Mouse (Mus musculus): ENCODE results near the gene Akap2.

The Akap2 gene

DNA sequence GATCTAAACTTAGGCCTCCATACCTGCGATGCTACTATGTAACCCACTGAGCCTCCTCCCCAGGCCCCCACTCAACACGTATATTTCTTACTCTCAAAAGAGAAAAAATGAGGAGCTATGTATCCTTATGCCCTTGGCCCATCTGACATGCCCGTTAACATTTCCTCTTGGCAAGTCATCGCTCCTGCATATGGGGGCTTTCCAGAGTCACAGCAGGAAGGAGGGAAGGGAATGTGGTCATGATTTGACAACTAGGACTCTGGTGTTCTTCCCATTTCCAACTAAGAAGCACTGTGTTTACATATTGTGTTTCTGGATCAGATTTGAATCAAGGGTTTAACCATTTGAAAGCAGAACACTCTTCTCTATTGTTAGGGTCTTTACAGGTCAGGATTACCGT lies 15.9 kb upstream of the Akap2 start:
- DNase-seq (ENCODE audit: low spot score) = no peak

DNA sequence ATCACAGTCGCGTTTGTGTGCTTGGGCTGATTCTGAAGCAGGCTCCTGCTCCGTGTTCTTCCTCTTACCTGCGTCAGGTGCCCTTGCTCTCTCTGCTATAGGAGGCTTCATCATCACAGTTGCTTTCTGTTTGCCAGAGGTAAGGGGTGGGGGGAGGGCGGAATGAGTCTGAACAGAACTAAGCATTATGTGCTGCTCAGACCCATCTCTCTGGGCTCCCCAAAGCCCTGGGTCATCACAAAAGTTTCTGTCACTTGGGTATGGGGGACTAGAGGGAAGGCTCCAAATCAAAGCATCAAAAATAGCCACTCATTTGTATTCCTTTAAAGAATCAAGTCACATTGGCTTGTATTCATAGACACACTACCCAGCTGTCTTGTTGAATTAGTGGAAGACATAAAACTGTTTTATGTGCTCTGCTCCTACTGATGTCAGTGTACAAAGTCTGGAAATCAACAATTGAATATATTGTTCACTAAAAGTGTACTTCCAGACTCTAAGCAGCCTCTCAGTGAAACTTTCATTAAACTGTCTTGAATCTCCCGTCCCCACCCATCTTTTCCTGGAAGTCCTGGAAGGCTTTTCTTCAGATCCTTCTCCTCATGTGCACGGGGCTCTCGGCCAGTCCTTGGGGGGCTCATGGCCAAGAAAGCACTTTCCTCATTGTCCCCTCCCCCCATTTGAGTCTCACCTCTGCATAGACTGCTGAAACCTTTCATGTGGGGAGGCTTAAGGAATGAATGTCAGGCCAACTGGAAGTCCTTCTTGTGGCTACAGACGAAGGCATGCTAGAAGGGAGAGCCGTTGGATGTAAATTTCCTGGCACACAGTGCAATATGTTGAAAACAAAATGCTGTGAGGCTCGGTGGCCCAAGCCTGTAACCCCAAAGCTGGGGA lies 13.6 kb upstream of the Akap2 start:
- DNase-seq (ENCODE audit: low spot score) = no peak

DNA sequence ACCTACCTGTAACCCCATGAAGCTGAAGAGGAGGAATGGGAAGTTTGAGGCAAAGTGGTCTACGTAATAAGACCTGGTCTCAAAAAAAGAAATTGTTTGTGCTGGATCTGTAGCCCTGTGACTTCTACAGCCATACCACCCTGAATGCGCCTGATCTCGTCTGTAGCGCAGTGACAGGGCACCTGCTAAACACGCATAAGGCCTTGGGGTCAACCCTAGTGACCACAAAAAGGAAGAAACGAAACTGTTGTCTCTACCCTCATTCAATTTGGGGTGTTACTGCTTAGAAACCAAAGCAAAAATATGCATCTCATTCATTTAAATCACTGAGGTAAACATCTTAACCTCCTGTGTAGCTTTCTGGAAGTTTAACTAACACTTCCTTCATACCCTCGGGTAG lies 12.9 kb upstream of the Akap2 start:
- no peak for DNase-seq (ENCODE audit: low spot score)

DNA sequence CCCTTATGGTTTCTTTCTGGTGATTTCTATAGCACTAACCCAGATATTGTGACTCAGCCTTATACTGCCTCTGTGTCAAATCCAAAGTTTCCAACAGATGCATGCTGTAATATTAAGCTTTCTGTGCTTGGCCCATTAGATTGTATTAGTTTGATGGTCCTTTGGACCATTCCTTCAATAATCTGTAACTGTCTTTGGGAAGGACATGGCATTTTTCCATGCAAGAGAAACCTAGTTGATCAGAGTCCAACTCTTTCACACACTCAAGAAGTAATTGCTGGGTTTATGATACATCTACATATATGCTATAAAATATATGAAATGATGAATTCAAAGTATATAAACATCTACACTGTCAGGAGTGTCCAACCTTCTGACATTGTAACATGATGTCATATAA lies 1.6 kb upstream of the Akap2 start:
- DNase-seq (ENCODE audit: low spot score) = no peak

DNA sequence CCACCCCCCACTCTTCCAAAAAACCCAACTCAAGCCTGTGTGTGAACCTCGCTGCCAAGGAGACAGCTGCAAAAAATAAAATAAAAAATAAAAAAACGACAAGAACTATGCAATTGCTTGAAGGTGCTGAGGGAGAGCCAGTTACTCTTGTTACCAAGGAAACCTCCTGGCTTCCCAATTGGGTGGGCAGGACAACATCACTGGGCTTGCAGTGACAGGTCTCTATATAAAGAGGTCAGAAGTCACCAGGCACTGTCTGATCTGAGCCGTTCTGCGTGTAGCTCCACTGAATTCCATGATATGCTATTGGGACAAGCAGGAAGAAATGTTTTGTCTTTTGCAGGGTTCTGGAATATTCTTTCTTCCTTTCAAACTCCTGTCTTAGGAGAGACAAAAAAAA lies 722 bp upstream of the Akap2 start:
- DNase-seq (ENCODE audit: low spot score) = no peak

DNA sequence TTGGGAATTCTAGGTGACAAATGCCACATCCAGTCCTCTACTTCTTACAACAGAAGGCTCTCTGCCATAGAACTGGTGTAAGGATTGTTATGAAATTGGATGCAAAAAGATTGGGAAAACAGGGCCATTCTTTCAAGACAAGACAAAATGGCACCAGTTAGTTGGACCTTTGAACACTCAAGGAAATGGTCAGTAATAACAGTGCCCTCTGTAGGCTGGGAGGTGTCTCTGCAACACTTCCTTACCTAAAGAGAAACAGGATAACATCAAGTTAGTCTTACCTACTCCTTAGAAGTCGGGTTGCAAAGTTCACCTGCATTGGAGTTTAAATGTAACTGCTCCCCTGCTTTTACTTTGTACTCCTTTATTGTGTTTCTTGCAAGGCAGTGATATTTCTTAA lies 1.9 kb downstream of the Akap2 start:
- DNase-seq (ENCODE audit: low spot score) = no peak

DNA sequence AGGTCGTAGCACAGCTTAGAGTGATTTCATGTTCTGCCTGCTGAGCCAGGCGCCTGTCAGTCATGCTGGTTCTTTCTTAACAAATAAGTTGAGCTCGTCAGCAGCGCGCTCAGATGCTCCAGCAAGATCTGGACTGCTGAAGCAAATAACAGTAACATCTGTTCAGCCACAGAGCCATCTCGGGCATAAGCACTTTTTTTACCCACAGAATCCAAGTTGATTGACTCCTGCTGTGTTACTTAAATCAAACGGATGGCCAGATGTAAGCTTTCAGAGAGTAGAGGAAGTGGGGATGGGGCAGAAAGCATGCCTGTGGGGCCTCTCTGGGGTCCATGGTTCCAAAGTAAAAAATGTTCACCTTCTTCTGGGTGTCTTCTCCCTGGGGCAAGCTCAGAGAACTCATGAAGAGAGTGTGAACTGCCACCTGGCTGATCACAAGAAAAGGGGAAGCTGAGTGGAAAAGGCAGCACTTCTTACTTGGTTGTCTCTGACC lies 3.5 kb downstream of the Akap2 start:
- DNase-seq (ENCODE audit: low spot score) = no peak

DNA sequence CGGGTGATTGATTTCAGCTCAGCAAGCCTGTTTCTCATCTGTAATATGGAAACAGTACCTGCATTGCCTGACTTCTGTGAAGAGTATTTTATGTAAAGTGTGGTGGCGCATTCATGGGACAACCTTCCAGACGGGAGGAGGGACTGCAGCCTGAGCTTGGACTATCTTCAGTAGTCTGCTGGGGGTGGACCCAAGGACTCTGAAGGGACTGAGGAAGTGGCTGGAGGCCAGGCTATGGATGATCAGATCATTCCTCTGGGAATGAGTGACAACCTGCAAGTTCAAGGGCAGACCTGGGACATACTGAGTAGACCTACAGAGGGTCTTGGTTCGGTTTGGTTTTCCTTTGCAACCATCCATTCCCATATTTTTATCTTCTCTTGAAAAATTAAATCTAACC lies 4.8 kb downstream of the Akap2 start:
- DNase-seq (ENCODE audit: low spot score) = no peak

DNA sequence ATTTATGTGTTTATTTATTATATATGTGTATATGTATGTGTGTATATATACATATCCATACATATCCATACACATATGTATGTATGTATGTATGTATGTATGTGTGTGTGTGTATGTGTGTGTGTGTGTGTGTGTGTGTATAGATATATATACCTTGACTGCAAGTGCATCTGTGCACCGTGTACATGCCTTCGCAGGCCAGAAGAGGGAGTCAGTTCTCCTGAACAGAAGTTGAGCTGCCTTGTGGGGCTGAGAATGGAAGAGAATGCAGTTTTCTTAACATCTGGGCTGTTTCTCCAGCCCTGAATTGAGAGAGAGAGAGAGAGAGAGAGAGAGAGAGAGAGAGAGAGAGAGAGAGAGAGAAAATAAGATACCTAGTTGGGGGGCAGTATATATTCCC lies 6.2 kb downstream of the Akap2 start:
- DNase-seq (ENCODE audit: low spot score) = no peak

DNA sequence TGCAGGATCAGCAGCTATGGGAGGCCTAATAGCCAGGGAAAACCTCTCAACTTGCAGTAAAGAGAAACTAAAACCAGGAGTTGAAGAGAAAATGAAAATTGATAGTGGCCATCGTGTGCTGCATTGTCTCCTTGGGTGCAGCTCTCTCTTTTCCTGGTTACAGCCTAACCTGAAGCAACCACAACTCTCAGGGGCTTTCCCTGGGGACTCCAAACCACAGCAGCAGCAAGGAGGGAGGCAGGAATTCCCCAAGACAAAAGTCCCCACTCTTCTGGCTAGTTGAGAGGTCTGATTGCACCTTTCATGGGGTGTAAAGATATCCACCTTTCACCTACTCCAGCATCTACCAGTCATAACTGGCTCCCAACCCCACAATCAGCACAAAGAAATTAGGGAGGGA lies 8.1 kb downstream of the Akap2 start:
- DNase-seq (ENCODE audit: low spot score) = no peak

DNA sequence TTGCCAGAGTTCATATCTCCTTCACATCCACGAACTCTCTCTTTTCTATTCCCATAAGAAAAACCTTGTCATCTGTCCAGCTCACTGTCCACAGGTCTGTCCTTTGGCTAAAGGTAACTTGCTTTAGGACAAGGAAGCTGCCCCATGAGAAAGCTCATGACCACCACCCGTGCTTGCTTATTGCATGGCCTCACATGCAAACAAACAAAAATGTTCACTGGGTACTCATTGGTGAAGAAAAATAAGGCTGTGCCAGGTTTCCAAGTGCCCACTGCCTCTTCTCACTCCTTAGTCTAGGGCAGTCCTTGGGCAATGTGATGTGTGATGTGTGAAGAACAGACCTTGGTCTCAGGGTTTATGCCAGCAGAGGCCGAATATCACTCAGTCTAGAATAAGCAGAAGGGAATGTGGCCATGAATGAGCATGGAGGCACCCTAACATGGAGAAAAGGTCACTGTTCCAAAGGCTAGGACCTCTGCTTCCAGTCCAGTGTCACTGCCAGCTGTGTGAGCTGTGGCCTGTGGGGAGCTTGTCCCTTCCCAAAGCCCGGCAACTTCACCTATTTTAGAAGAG lies 11.2 kb downstream of the Akap2 start:
- DNase-seq (ENCODE audit: low spot score) = no peak

DNA sequence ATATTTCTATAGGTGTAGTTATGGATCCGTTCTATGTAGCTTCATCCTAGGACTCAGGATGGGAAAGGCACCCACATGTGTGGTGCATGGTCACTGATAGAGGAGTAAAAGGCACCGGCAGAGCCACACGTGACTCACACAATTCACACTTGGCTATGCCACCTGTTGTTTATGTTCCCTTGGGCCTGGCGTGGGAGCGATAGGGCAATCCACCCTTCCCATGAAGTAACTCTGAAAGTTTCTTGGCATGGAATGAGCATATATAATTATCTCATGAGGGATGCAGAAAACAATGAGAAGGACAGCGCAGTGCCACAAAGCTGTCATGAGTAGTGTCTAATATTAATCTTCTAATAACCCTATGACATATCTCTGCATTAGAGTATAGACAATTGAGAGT lies 12.6 kb downstream of the Akap2 start:
- DNase-seq (ENCODE audit: low spot score) = no peak

DNA sequence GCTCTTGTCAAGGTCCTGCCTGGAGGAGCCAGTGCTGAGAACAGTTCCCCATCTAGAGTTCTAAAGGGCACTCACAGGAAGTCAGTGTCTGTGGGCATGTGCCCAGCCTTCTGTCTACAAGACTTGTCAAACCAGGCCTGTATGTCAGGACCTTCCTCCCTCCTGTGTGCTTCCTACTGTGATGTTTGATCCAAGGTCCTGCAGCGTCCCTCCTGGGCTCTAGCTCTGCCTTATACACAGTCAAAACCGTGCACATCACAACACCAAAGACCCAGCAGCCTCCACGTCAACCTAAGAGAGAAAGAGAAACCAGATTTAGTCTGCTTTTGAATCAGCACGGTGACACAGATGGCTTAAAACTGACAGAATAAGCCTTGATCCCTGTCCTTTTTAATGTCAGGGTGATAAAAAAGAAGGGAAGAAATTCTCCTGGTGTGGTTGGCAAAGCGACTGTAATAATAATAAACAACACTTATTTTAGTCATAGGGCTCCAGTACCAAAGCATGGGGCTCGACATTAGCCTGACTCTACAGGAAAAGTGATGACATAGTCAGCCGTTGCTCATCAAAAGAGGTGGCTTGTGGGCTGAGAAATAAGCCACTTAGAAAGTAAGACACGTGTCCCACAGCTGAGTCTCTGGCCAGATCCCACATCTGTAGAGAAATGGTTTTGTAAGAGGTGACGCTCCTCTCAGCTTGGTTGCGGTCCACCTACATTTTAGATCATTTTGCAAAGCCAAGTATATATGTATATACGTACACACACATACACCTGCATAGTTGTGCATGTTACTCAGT lies 13.5 kb downstream of the Akap2 start:
- DNase-seq (ENCODE audit: low spot score) = no peak

DNA sequence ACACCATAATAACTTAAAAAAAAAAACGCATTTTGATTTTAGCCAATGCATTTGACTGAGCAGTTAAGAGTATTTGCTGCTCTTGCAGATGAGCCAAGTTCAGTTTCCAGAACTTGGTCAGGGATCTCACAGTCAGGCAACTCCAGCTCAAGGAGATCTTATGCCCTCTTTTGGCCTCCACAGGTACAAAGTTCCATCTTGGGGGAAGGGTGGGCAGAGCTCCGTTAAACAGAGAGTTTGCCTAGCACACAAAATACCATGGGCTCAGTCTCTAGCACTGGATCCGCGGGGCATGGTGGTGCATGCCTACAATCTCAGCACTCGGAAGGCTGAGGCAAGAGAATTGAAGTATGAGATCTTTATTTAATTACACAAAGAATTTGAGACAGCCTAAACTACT lies 14.9 kb downstream of the Akap2 start:
- no peak for DNase-seq (ENCODE audit: low spot score)

DNA sequence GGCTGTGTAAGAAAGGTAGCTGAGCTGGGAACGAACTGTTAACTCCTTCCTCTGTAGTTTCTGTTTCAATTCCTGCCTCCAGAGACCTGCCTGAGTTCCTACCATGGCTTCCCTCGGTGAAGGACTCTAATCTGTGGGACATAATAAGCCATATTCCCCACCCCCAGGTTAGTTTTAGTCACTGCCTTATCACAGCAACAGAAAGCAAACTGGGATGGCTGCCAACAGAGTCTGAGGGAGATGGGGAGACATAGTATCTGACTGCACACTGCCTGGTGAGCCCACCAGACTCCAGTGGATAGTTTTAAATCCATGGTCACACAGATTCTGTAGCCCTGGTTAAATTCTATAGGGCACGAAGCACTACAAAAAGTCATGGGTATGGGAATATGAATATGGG lies 16.0 kb downstream of the Akap2 start:
- DNase-seq (ENCODE audit: low spot score) = no peak

DNA sequence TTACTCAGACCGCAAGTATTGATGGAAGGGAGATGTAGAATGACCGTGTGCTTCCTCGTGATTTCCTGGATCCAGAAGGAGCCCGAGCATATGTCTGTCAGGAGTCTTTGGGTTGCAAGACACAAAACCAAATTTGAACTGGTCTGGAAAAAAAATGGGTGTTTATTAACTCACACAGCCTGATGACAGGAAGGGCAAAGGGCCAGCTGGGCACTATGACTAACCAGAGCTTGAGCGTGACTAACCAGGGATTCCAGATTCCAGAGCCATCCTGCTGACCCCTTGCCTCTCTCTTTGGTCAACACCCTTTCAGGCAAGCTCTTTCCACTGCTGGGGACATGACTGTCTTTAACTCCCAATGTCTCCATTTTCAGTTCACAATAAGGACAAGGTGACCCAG lies 18.0 kb downstream of the Akap2 start:
- DNase-seq (ENCODE audit: low spot score) = no peak

DNA sequence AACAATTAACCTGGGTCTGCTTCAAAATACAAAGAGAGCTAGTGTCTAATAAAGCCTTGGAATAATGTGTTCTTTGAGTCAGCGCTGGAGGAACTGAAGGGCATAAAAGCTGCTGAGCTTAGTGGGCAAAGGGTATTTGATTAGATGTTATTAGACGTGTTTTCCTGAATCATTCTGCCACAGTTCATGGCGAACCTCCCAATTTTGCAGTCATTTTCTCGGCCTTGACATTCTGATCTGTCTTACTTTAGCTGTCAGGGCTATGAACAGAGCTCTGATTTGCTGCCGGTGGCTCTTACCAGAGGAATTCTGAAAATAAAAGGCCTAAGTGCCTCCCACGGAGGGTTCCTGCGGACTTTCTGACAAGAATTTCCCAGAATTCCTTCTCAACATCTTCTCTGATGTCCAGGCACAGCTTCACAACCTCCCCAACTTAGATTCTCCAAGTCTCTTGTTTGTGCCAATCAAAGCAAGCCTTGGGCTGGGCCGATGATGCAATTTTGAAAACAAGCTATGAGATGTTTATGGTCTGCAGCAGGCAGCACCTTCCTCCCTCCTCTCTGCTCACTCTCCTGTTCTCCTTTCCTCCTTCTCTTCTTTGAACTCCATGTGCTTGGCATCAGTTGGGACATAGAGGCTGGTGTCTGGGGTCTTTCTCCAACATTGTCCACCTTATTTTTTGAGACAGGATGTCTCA lies 21.5 kb downstream of the Akap2 start:
- DNase-seq (ENCODE audit: low spot score) = no peak

DNA sequence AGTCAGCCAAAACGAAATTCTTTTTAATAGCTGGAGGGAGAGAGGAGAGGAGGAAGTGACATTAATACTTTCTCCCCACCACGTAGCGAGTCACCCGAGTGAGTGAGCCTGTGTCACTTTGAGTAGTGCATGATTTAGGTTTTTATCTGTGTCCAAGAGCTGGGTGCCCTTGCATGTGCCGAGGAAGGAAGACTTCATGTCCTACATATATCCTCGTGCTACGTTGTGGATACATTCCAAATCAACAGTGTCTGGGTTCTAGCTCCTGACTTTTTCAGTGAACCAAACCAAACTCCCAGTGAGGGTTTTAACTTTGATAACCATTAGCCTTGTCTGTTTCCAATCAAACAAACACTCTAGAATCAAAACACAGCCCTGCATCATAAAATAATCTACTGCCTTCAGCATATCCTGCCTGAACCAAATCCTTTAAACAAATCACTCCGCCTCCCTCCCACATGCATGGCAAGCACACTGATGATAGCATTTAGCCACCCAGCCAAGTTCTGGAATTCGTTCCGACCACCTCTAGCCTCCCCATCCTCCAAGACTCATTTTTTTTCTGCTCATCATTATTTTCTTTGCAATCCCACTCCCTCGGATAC lies 26.0 kb downstream of the Akap2 start:
- no peak for DNase-seq (ENCODE audit: low spot score)

DNA sequence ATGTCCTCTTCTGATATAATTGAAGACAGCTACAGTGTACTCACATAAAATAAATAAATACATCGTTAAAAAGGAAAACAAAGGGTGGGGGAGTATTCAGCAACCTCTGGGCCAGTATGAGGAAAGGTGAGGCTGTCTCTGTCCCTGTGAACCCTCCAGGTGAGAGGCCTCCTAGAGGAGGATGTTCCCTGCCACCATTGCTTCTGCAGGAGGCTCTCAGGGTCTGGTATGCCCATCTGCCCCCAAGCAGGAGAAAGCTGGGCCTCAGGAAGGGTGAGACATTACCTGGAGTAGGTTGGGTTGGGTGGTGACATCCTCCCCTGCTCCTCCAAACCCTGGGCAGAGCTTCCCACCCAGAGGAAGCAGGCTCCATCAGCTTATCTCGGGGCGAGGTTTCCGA lies 33.2 kb downstream of the Akap2 start:
- no peak for DNase-seq (ENCODE audit: low spot score)

DNA sequence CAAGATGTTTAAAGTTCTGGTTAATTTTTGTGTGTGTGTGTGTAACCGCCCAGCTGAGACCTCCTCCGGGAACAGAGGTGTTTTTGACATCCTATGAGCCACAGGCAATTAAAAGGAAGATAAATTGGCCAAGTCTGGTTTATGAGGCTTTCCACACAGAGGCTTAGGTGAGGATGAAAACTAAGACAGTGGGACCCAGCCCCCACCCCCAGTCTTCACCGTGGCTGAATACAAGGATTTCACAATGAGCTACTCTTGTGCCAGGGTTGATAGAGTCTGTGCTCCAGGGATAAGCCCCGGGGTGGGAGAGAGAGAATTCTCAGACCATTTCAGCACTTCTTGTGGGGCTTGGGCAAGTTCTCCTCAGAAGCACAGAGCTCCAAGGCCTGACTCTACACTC lies 33.6 kb downstream of the Akap2 start:
- DNase-seq (ENCODE audit: low spot score) = no peak

DNA sequence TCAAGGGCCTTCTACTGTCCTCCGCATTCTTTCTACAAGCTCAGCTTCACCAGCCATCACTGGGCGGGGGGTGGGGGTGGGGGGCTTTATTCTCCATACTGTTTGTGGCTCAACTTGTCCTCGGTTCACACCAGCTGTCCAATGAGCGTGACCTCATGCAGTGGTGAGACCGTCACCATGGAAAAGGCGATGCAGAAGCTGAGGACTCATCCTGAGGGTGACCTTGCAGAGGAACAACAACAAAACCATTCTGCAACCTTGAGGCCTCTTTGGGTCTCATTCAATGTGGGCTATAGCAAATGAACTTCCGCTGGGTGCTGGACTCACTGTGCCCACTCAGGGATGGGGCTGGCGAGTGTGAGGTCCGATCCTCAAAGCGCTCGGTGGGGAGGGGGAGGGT lies 34.1 kb downstream of the Akap2 start:
- no peak for DNase-seq (ENCODE audit: low spot score)

DNA sequence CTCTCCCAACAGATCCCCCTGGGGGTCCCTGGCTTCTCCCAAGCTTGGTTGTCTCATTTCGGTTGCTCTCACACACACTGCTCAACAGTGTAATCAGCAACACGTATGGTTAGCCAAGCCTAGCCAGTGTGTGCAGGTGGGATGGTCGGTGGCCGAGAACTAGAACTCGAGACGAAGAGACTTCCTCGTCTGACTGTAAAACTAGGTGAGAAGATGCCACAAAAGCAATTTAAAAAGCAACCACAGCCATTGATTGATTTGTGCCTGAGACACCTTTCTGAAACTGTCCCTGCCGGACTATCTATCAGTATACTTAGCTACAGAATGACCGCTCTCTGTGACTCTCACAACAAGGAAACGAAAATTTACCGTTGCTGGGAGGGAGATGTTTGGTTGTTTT lies 37.6 kb downstream of the Akap2 start:
- DNase-seq (ENCODE audit: low spot score) = no peak

Data from left cerebral cortex, adult 11 months (tissue).